Comparison of ENCODE assay signal across 8 mouse cellular contexts in the genomic region with DNA sequence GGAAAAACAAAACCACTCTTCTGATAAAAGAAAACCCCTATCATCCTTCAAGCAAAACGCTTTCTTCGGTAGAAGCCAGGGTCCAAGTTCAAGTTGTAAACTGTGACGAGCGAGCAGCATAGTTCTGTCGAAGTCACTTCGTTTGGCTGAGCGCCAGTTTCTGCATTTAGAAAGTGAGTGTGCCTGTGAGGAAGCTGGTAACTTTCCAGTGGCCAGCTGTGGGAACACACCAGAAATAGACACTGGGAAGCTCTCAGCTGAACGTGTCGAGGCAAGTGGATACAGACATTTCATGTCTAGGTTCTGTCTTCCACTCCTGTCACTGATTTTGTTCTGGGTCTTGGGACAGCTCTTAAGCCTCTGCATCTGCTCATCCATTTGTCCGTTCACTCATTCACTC. TPM values are rescaled to one million over a fixed set of nuclear protein-coding genes. Genes with fewer than 3 reads are reported as not detected.
A peak's percentile ranks its signal among the peaks of the same experiment; 100 is the strongest.
DNase-seq lines count a peak whose midpoint lies in the region; ATAC-seq lines count a peak whose summit lies in the region.

No protein-coding gene starts in this region.

- no peak overlapping the region for H3K27ac ChIP-seq in liver, embryonic 11.5 days (ENCODE audit: low read depth, low read length)

- no peak overlapping the region for H3K9ac ChIP-seq in liver, embryonic 11.5 days (ENCODE audit: low read depth, low read length)

- intact Hi-C loops in heart, postnatal 10 days (cut with DNase I), result loop anchor here (2.0 kb wide), 1 partner anchor 13 kb away; no protein-coding TSS in a partner anchor

- DNase-seq in liver, result peak; percentile 59
- DNase-seq in liver, embryonic 11.5 days (ENCODE audit: low spot score), result no peak
- peak; percentile 96 to 97 for DNase-seq in heart, postnatal 10 days
- peak; percentile 61 for DNase-seq in layer of hippocampus, adult 9-10 months (ENCODE audit: low spot score)
- peak; percentile 80 for DNase-seq in testis, postnatal 10 days (ENCODE audit: low spot score)

- 62% methylated on average over 10 of the region's 10 CpGs for WGBS in liver, embryonic 11.5 days

- no peak overlapping the region for H3K4me3 ChIP-seq in liver, embryonic 11.5 days (ENCODE audit: low read depth, low read length)

- no peaks in the 10 kb centered on the region for H3K27me3 ChIP-seq in liver, embryonic 11.5 days (replicated peaks; ENCODE audit: control insufficient read depth, insufficient read depth, low read length)

- H3K4me1 ChIP-seq in liver, embryonic 11.5 days (replicated peaks; ENCODE audit: control insufficient read depth, insufficient read depth, low read length), result no peaks in the 10 kb centered on the region; the same call in 1 of the 2 replicates

- H3K36me3 ChIP-seq in liver, embryonic 11.5 days (ENCODE audit: control insufficient read depth, insufficient read depth, low read length), result no peaks in the 10 kb centered on the region

- no peak overlapping the region for H3K4me2 ChIP-seq in liver, embryonic 11.5 days

- no peaks in the 10 kb centered on the region for H3K9me3 ChIP-seq in liver, embryonic 11.5 days (ENCODE audit: control insufficient read depth, low read length)

- no peak for ATAC-seq in liver, embryonic 11.5 days (replicated peaks; ENCODE audit: low FRiP score)
- peak; percentile 85 for ATAC-seq in frontal cortex, adult (ENCODE audit: low TSS enrichment)
- ATAC-seq in megakaryocyte, adult 5-6 weeks (ENCODE audit: poor library complexity, severe bottlenecking), result peak; percentile 87
- no peak for ATAC-seq in activated CD4-positive, CD25-positive, alpha-beta regulatory T cell, adult 4 months

RNA-seq across cellular contexts. Expression of a gene that starts 15.2 kb away (rescaled TPM):
- 68.0 and 69.0 TPM in 2 replicates for polyA plus RNA-seq in liver, embryonic 11.5 days (2014; fragmentation: Nextera tagmentation; extraction: Ambion mirVana)
- 100 to 1,000 TPM; 113 to 125 TPM for total RNA-seq in heart, postnatal 10 days (2021)
- total RNA-seq in megakaryocyte, adult 5-6 weeks (2015), result 85.4 and 90.2 TPM in 2 replicates
- 58.6 and 59.5 TPM in 2 replicates for total RNA-seq in megakaryocyte, adult 5-6 weeks (2017)
- 10 to 100 TPM; 20.3 to 20.8 TPM for polyA plus RNA-seq in activated CD4-positive, CD25-positive, alpha-beta regulatory T cell, adult 4 months (2017; shearing (Covaris generic))

RNA-seq across cellular contexts. Expression of a gene that starts 24.3 kb away (rescaled TPM):
- 0.51 TPM in 1 of 2 replicates, not detected in the other for polyA plus RNA-seq in liver, embryonic 11.5 days (2014; fragmentation: Nextera tagmentation; extraction: Ambion mirVana)
- 1 to 10 TPM in 1 of 2 experiments, under 1 TPM in 1; 0.91 to 1.1 TPM for total RNA-seq in heart, postnatal 10 days (2021)
- total RNA-seq in megakaryocyte, adult 5-6 weeks (2015), result 0.33 and 1.3 TPM in 2 replicates
- total RNA-seq in megakaryocyte, adult 5-6 weeks (2017), result 0.33 and 0.53 TPM in 2 replicates
- not detected for polyA plus RNA-seq in activated CD4-positive, CD25-positive, alpha-beta regulatory T cell, adult 4 months (2017; shearing (Covaris generic))

Comparison
In these comparisons a context has a peak if more than half of its experiments do, and no peak if none do; other contexts are left out.
1. ATAC-seq: peak in frontal cortex, adult (single experiment) and megakaryocyte, adult 5-6 weeks (single experiment); none in liver, embryonic 11.5 days (single experiment) and activated CD4-positive, CD25-positive, alpha-beta regulatory T cell, adult 4 months (single experiment).